Mouse (Mus musculus) kidney, adult 2 months (tissue): ENCODE measurements around the gene Casq2.

ENCODE experiments used
- CTCF ChIP-seq: fragments of 200-500 bp; conservative IDR thresholded peaks from 2 replicates; pipeline ENCODE4 v1.5.1; 2011; ENCODE audit warnings: low read depth, mild to moderate bottlenecking, control low read depth, low read length, moderate library complexity, mixed read lengths; ENCODE audit not compliant: insufficient read depth, insufficient read length
- POLR2A ChIP-seq: fragments of 200-500 bp; IDR thresholded peaks from one replicate; pipeline ENCODE4 v1.6.1; 2011; ENCODE audit warnings: low read depth, low read length, control low read depth

- TF ChIP-seq POLR2A = no peak
- no peak for TF ChIP-seq CTCF
These were observed 73.5 kb downstream of the Casq2 start for GRCm38 (mm10) chr3:102159423-102160325.
